Mouse (Mus musculus) midbrain, embryonic 14.5 days (tissue): ENCODE measurements around the gene Mdm2. TPM values are rescaled to one million over a fixed set of nuclear protein-coding genes. Genes with fewer than 3 reads are reported as not detected.
A peak's percentile ranks its signal among the peaks of the same experiment; 100 is the strongest.
"Not testable (repeated sequence)": the region's sequence is repeated elsewhere in the genome, so short reads cannot be mapped to it uniquely, and the experiment has no call there.

Experiments used
- ATAC-seq: fragments of 200-750 bp; cut with Nextera tagmentation; 2 replicates; pipeline ENCODE4 v1.8.0; 2017; ENCODE audit warnings: moderate number of reproducible peaks, moderate library complexity; ENCODE audit not compliant: low FRiP score, low TSS enrichment
- DNase-seq: peaks from one replicate; pipeline ENCODE4 v3.0.0-alpha.2; 2015
- H3K27ac ChIP-seq: fragments of 300-500 bp; sonication (generic); replicated peaks from 2 replicates; pipeline ENCODE4 v1.5.1; 2014; ENCODE audit warnings: mild to moderate bottlenecking, low read depth, low read length, moderate library complexity
- H3K27me3 ChIP-seq: fragments of 300-500 bp; sonication (generic); 2 replicates; pipeline ENCODE4 v1.6.1; 2014; ENCODE audit warnings: low read length, control low read depth, mixed read lengths; ENCODE audit not compliant: control insufficient read depth, insufficient read depth
- H3K36me3 ChIP-seq: fragments of 300-500 bp; sonication (generic); 2 replicates; pipeline ENCODE4 v1.6.1; 2014; ENCODE audit warnings: low read length, control low read depth; ENCODE audit not compliant: control insufficient read depth, insufficient read depth
- H3K4me1 ChIP-seq: fragments of 300-500 bp; sonication (generic); 2 replicates; pipeline ENCODE4 v1.6.1; 2014; ENCODE audit warnings: mild to moderate bottlenecking, antibody characterized with exemption, low read length, control low read depth; ENCODE audit not compliant: control insufficient read depth, insufficient read depth
- H3K4me2 ChIP-seq: fragments of 300-500 bp; sonication (generic); 2 replicates; pipeline ENCODE4 v1.6.1; 2014; ENCODE audit warnings: mild to moderate bottlenecking, low read length, moderate library complexity
- H3K4me3 ChIP-seq: fragments of 300-500 bp; sonication (generic); replicated peaks from 2 replicates; pipeline ENCODE4 v1.5.1; 2014; ENCODE audit warnings: low read depth, low read length
- H3K9ac ChIP-seq: fragments of 300-500 bp; sonication (generic); replicated peaks from 2 replicates; pipeline ENCODE4 v1.6.1; 2014; ENCODE audit warnings: mild to moderate bottlenecking, low read length, moderate library complexity
- H3K9me3 ChIP-seq: fragments of 300-500 bp; sonication (generic); 2 replicates; pipeline ENCODE4 v1.6.1; 2016; ENCODE audit warnings: low read length, control low read depth, mixed read lengths; ENCODE audit not compliant: control insufficient read depth
- WGBS: fragments of 180-500 bp; shearing (Covaris S2); extraction: QIAGEN DNeasy Blood & Tissue Kit; methylation state at CpG from one replicate; pipeline ENCODE4 v1.1.7; 2014; 5-methylcytosine and 5-hydroxymethylcytosine counted together
- polyA plus RNA-seq: library from polyadenylated mRNA; unstranded; fragments of >200 nt; fragmentation: Nextera tagmentation; extraction: Ambion mirVana; gene quantifications from 2 replicates; pipeline ENCODE4 v1.2.1, GENCODE M21; 2014

Mdm2 gene
- polyA plus RNA-seq, 1 experiment from 2014 or later, result 57.3 TPM

GRCm38 (mm10) chr10:117737075-117737474, 26.5 kb upstream of the Mdm2 start:
- H3K9me3 ChIP-seq, result no peaks in the 10 kb centered on the region
- H3K4me3 ChIP-seq, result no peak overlapping the region
- H3K9ac ChIP-seq, result no peak overlapping the region
- H3K4me2 ChIP-seq, result no peak overlapping the region
- DNase-seq (no peak), ATAC-seq (no peak)
- WGBS, result 87% methylated on average over 4 of the region's 4 CpGs
- H3K4me1 ChIP-seq, result no peaks in the 10 kb centered on the region
- peaks cover 56% of the 10 kb centered on the region for H3K36me3 ChIP-seq
- H3K27me3 ChIP-seq, result no peaks in the 10 kb centered on the region
- H3K27ac ChIP-seq, result no peak overlapping the region

DNA sequence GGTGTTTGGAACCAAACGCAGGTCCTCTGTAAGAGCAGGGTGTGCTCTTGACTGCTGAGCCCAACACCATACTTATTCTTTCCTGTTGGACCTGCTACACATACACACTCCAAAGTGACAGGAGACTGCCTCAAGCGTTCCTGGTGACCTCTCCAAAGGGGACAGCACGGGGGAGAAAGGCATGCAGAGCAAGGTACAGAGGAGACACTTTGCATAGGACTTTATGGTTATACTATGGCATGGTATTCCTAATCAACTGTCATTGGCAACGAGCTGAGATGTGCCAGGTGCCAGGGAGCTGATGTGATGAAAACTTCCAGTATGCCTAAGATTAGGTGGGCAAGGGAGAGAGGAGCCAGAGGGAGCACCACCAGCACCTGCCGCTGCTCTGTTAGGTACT, 26.0 kb upstream of the Mdm2 start:
- ATAC-seq, result no peak
- H3K9ac ChIP-seq, result no peak overlapping the region
- H3K4me3 ChIP-seq, result no peak overlapping the region
- peaks cover 56% of the 10 kb centered on the region for H3K36me3 ChIP-seq
- WGBS, result 89% methylated on average over 5 of the region's 5 CpGs
- no peaks in the 10 kb centered on the region for H3K27me3 ChIP-seq
- H3K9me3 ChIP-seq, result no peaks in the 10 kb centered on the region
- no peak overlapping the region for H3K4me2 ChIP-seq
- DNase-seq, result no peak
- no peaks in the 10 kb centered on the region for H3K4me1 ChIP-seq
- no peak overlapping the region for H3K27ac ChIP-seq

DNA sequence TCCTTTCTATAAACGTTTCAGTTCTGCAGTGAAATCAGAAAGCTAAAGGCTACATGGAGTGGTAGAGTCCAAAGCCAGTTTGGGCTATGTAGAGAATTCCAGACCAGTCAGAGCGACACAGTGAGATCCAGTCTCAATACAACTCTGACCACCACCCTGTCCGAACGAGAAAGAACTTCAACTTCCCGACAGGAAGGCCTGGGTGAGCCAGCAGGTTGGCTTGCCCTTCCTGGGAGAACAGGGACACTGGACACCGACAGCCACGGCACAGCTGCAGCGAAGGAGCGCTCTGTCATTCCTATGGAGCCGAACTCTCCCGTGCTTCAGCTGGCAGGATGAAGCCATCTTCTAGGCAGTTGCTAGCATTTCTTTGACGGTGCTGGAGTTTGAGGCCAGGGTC, 24.8 kb upstream of the Mdm2 start:
- H3K9ac ChIP-seq, H3K4me1 ChIP-seq, H3K27me3 ChIP-seq, H3K27ac ChIP-seq, H3K4me2 ChIP-seq, H3K9me3 ChIP-seq, H3K4me3 ChIP-seq, ATAC-seq, DNase-seq: not testable (repeated sequence)
- H3K36me3 ChIP-seq, result peaks cover 48% of the 10 kb centered on the region
- WGBS, result 92% methylated on average over 11 of the region's 12 CpGs

GRCm38 (mm10) chr10:117734104-117734852, 23.7 kb upstream of the Mdm2 start:
- H3K9me3 ChIP-seq, H3K9ac ChIP-seq, H3K27ac ChIP-seq, H3K4me1 ChIP-seq, DNase-seq, H3K4me3 ChIP-seq, H3K4me2 ChIP-seq, H3K27me3 ChIP-seq, ATAC-seq: not testable (repeated sequence)
- 90% methylated on average over 9 of the region's 10 CpGs for WGBS
- H3K36me3 ChIP-seq, result peaks cover 37% of the 10 kb centered on the region

- not testable (repeated sequence) for H3K27ac ChIP-seq, H3K9me3 ChIP-seq, H3K4me3 ChIP-seq, ATAC-seq, H3K4me2 ChIP-seq, H3K27me3 ChIP-seq, DNase-seq, H3K9ac ChIP-seq, H3K4me1 ChIP-seq
- 91% methylated on average over 8 of the region's 8 CpGs for WGBS
- peaks cover 30% of the 10 kb centered on the region for H3K36me3 ChIP-seq
Observed at GRCm38 (mm10) chr10:117733626-117734025, 23.1 kb upstream of the Mdm2 start.

GRCm38 (mm10) chr10:117732962-117733592, 22.5 kb upstream of the Mdm2 start:
- ATAC-seq (no peak), DNase-seq (no peak)
- Histone ChIP-seq H3K9ac (no peak overlapping the region), H3K27ac (no peak overlapping the region), H3K9me3 (no peaks in the 10 kb centered on the region), H3K4me2 (no peak overlapping the region), H3K36me3 (peaks cover 25% of the 10 kb centered on the region), H3K4me1 (no peaks in the 10 kb centered on the region), H3K4me3 (no peak overlapping the region), H3K27me3 (no peaks in the 10 kb centered on the region)
- WGBS, result 87% methylated on average over 14 of the region's 14 CpGs

DNA sequence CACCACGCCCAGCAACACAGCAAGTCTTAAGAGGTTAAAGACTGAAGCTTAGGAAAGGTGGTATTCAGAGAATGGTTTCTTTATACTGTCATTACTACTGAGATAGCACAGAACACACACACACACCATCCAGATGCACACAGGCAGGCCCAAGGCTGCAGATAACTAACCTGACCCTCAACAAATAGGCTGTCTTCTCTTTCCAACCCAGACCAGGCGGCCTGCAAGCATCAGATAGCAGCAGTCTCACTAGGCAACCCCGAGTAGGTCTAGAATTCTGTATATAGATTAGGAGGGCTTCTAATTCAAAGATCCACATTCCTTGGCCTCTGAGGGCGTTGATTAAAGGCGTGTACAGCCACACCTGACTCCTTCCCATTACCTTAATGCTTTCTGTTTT, 21.6 kb upstream of the Mdm2 start:
- ATAC-seq (no peak), DNase-seq (no peak)
- H3K4me2 ChIP-seq, result no peak overlapping the region
- H3K36me3 ChIP-seq, result peaks cover 19% of the 10 kb centered on the region; the same call in 1 of the 2 replicates
- 91% methylated on average over 5 of the region's 5 CpGs for WGBS
- H3K9ac ChIP-seq, result no peak overlapping the region
- no peaks in the 10 kb centered on the region for H3K4me1 ChIP-seq
- H3K27ac ChIP-seq, result no peak overlapping the region
- no peaks in the 10 kb centered on the region for H3K27me3 ChIP-seq
- H3K9me3 ChIP-seq, result no peaks in the 10 kb centered on the region
- no peak overlapping the region for H3K4me3 ChIP-seq

GRCm38 (mm10) chr10:117731244-117732101, 20.9 kb upstream of the Mdm2 start:
- Histone ChIP-seq H3K9ac (no peak overlapping the region), H3K4me2 (no peak overlapping the region), H3K9me3 (no peaks in the 10 kb centered on the region), H3K27ac (no peak overlapping the region), H3K36me3 (peaks cover 11% of the 10 kb centered on the region; the same call in 1 of the 2 replicates), H3K4me3 (no peak overlapping the region), H3K4me1 (no peaks in the 10 kb centered on the region), H3K27me3 (no peaks in the 10 kb centered on the region)
- ATAC-seq (no peak), DNase-seq (peak; percentile 34)
- 66% methylated on average over 14 of the region's 15 CpGs for WGBS
